Mouse (Mus musculus) lung, postnatal 0 days (tissue): ENCODE data around the gene Stag1. TPM values are rescaled to one million over a fixed set of nuclear protein-coding genes. Genes with fewer than 3 reads are reported as not detected.

Source experiments
- ATAC-seq: fragments of 200-750 bp; cut with Nextera tagmentation; 2 replicates; pipeline ENCODE4 v1.8.0; 2017; ENCODE audit warnings: moderate library complexity
- DNase-seq: peaks from one replicate; pipeline ENCODE4 v3.0.0-alpha.2; 2016; ENCODE audit warnings: low spot score
- H3K27ac ChIP-seq: fragments of 300-500 bp; sonication (generic); 2 replicates; pipeline ENCODE4 v1.5.1; 2014; ENCODE audit warnings: antibody characterized with exemption, mild to moderate bottlenecking, low read length, mixed read lengths
- H3K27me3 ChIP-seq: fragments of 300-500 bp; sonication (generic); replicated peaks from 2 replicates; pipeline ENCODE4 v1.6.1; 2014; ENCODE audit warnings: low read length, mixed read lengths; ENCODE audit not compliant: insufficient read depth
- H3K36me3 ChIP-seq: fragments of 300-500 bp; sonication (generic); 2 replicates; pipeline ENCODE4 v1.6.1; 2014; ENCODE audit warnings: low read length, mixed read lengths; ENCODE audit not compliant: insufficient read depth
- H3K4me1 ChIP-seq: fragments of 300-500 bp; sonication (generic); 2 replicates; pipeline ENCODE4 v1.6.1; 2014; ENCODE audit warnings: antibody characterized with exemption, low read depth, low read length, mixed read lengths; ENCODE audit not compliant: insufficient read depth
- H3K4me2 ChIP-seq: fragments of 300-500 bp; sonication (generic); replicated peaks from 2 replicates; pipeline ENCODE4 v1.6.1; 2014; ENCODE audit warnings: low read depth, mild to moderate bottlenecking, low read length, moderate library complexity, mixed read lengths
- H3K4me3 ChIP-seq: fragments of 300-500 bp; sonication (generic); 2 replicates; pipeline ENCODE4 v1.5.1; 2014; ENCODE audit warnings: low read depth, low read length
- H3K9ac ChIP-seq: fragments of 300-500 bp; sonication (generic); replicated peaks from 2 replicates; pipeline ENCODE4 v1.6.1; 2014; ENCODE audit warnings: low read depth, mild to moderate bottlenecking
- H3K9me3 ChIP-seq: fragments of 300-500 bp; sonication (generic); 2 replicates; pipeline ENCODE4 v1.6.1; 2016; ENCODE audit warnings: low read length, mixed read lengths
- CTCF ChIP-seq: IDR thresholded peaks from 2 replicates; pipeline ENCODE4 v1.5.1; 2016; ENCODE audit warnings: antibody characterized with exemption, mild to moderate bottlenecking
- EP300 ChIP-seq: IDR thresholded peaks from 2 replicates; pipeline ENCODE4 v1.6.1; 2016; ENCODE audit warnings: antibody characterized with exemption, mild to moderate bottlenecking, control low read depth
- WGBS: fragments of 180-500 bp; shearing (Covaris S2); extraction: QIAGEN DNeasy Blood & Tissue Kit; methylation state at CpG from one replicate; pipeline ENCODE4 v1.1.7; 2014; 5-methylcytosine and 5-hydroxymethylcytosine counted together
- polyA plus RNA-seq: library from polyadenylated mRNA; unstranded; fragments of >200 nt; fragmentation: Nextera tagmentation; extraction: Ambion mirVana; gene quantifications from 2 replicates; pipeline ENCODE4 v1.2.1, GENCODE M21; 2015

The Stag1 gene
- polyA plus RNA-seq, 1 experiment from 2014 or later = 38.1 TPM

GRCm38 (mm10) chr9:100569798-100570625 is 27.6 kb upstream of the Stag1 start:
- 5% methylated on average over 32 of the region's 32 CpGs for WGBS

GRCm38 (mm10) chr9:100570626-100571233 is 26.9 kb upstream of the Stag1 start, which contains the start of gene Slc35g2:
Gene Slc35g2 (minus strand): TSS chr9:100571090.
- 0 out of 2 replicates have a peak, but pooled peaks cover 5% of the 10 kb centered on the region for H3K4me1 ChIP-seq
- ATAC-seq (peak; percentile 62), DNase-seq (peak; percentile 58)
- H3K9ac ChIP-seq = peak within 1 kb of the TSS; percentile 64
- peak within 1 kb of the TSS; percentile 76 for H3K4me3 ChIP-seq
- H3K4me2 ChIP-seq = peak within 1 kb of the TSS; percentile 94
- under 1% methylated on average over 42 of the region's 55 CpGs for WGBS
- H3K27ac ChIP-seq = peak within 1 kb of the TSS; percentile 81
- TF ChIP-seq CTCF = peak; percentile 32
- no peak for TF ChIP-seq EP300
- H3K27me3 ChIP-seq = no peaks in the 10 kb centered on the region
- H3K36me3 ChIP-seq = no peaks in the 10 kb centered on the region
- H3K9me3 ChIP-seq = no peaks in the 10 kb centered on the region

More at GRCm38 (mm10) chr9:100569798-100570625, 27.6 kb upstream of the Stag1 start:
- peak overlapping the region; percentile 81 for H3K27ac ChIP-seq
- TF ChIP-seq EP300 (no peak), CTCF (peak; percentile 64)
- H3K36me3 ChIP-seq = no peaks in the 10 kb centered on the region
- peak overlapping the region; percentile 76 for H3K4me3 ChIP-seq
- H3K9me3 ChIP-seq = no peaks in the 10 kb centered on the region
- no peaks in the 10 kb centered on the region for H3K27me3 ChIP-seq
- H3K4me2 ChIP-seq = peak overlapping the region; percentile 94
- ATAC-seq (peak; percentile 82), DNase-seq (peak; percentile 84)
- 0 out of 2 replicates have a peak, but pooled peaks cover 5% of the 10 kb centered on the region for H3K4me1 ChIP-seq
- peak overlapping the region; percentile 64 for H3K9ac ChIP-seq

GRCm38 (mm10) chr9:100571511-100571910 is 26.1 kb upstream of the Stag1 start:
- DNase-seq (no peak), ATAC-seq (no peak)
- no peaks in the 10 kb centered on the region for H3K9me3 ChIP-seq
- H3K9ac ChIP-seq = no peak overlapping the region
- H3K4me1 ChIP-seq = 0 out of 2 replicates have a peak, but pooled peaks cover 5% of the 10 kb centered on the region
- 63% methylated on average over 1 of the region's 1 CpGs for WGBS
- H3K27me3 ChIP-seq = no peaks in the 10 kb centered on the region
- H3K36me3 ChIP-seq = no peaks in the 10 kb centered on the region
- no peak overlapping the region for H3K4me3 ChIP-seq
- H3K4me2 ChIP-seq = no peak overlapping the region
- no peak overlapping the region for H3K27ac ChIP-seq
- TF ChIP-seq CTCF (no peak), EP300 (no peak)

GRCm38 (mm10) chr9:100573300-100573699 is 24.3 kb upstream of the Stag1 start:
- no peaks in the 10 kb centered on the region for H3K9me3 ChIP-seq
- H3K4me2 ChIP-seq = no peak overlapping the region
- no peaks in the 10 kb centered on the region for H3K36me3 ChIP-seq
- DNase-seq (peak; percentile 79), ATAC-seq (peak; percentile 52)
- no peak overlapping the region for H3K27ac ChIP-seq
- H3K4me3 ChIP-seq = no peak overlapping the region
- TF ChIP-seq EP300 = no peak
- peak; percentile 27 for TF ChIP-seq CTCF
- H3K9ac ChIP-seq = no peak overlapping the region
- WGBS = 46% methylated on average over 2 of the region's 2 CpGs
- H3K4me1 ChIP-seq = 0 out of 2 replicates have a peak, but pooled peaks cover 5% of the 10 kb centered on the region
- H3K27me3 ChIP-seq = no peaks in the 10 kb centered on the region

- TF ChIP-seq CTCF = no peak
- no peak for TF ChIP-seq EP300
- ATAC-seq (no peak), DNase-seq (peak; percentile 61)
- WGBS = 36% methylated on average over 5 of the region's 5 CpGs
- Histone ChIP-seq H3K27ac (0 out of 2 replicates have a peak overlapping the region, but pooled peaks have one; percentile 43), H3K36me3 (no peaks in the 10 kb centered on the region), H3K4me3 (no peak overlapping the region), H3K4me2 (no peak overlapping the region), H3K9me3 (no peaks in the 10 kb centered on the region), H3K4me1 (0 out of 2 replicates have a peak, but pooled peaks cover 5% of the 10 kb centered on the region), H3K9ac (no peak overlapping the region), H3K27me3 (no peaks in the 10 kb centered on the region)
Observed at GRCm38 (mm10) chr9:100573942-100574341, 23.7 kb upstream of the Stag1 start.

- Histone ChIP-seq H3K9me3 (no peaks in the 10 kb centered on the region), H3K4me1 (no peaks in the 10 kb centered on the region; the same call in 1 of the 2 replicates), H3K4me2 (peak overlapping the region; percentile 23; the same call in 1 of the 2 replicates), H3K9ac (no peak overlapping the region), H3K27ac (peak overlapping the region; percentile 43; the same call in 1 of the 2 replicates), H3K27me3 (no peaks in the 10 kb centered on the region), H3K36me3 (no peaks in the 10 kb centered on the region), H3K4me3 (no peak overlapping the region)
- no peak; the same call in 1 of the 2 replicates for ATAC-seq
- TF ChIP-seq CTCF (no peak), EP300 (no peak)
- DNase-seq = peak; percentile 69
- 50% methylated on average over 20 of the region's 20 CpGs for WGBS
Observed at GRCm38 (mm10) chr9:100580196-100580740, 17.3 kb upstream of the Stag1 start.
